Mouse (Mus musculus) kidney, postnatal 0 days (tissue): Measurements from ENCODE around the gene Col19a1. TPM values are rescaled to one million over a fixed set of nuclear protein-coding genes. Genes with fewer than 3 reads are reported as not detected.

Source experiments
- ATAC-seq: fragments of 200-750 bp; cut with Nextera tagmentation; replicated peaks from 2 replicates; pipeline ENCODE4 v1.8.0; 2017; ENCODE audit warnings: low read depth, moderate number of reproducible peaks, moderate TSS enrichment, moderate library complexity; ENCODE audit not compliant: low FRiP score
- DNase-seq: peaks from one replicate; pipeline ENCODE4 v3.0.0-alpha.2; 2016; ENCODE audit warnings: low spot score
- H3K27ac ChIP-seq: fragments of 300-500 bp; sonication (generic); 2 replicates; pipeline ENCODE4 v1.5.1; 2014; ENCODE audit warnings: mild to moderate bottlenecking
- H3K27me3 ChIP-seq: fragments of 300-500 bp; sonication (generic); 2 replicates; pipeline ENCODE4 v1.6.1; 2014; ENCODE audit warnings: low read length, mixed read lengths; ENCODE audit not compliant: insufficient read depth
- H3K36me3 ChIP-seq: fragments of 300-500 bp; sonication (generic); 2 replicates; pipeline ENCODE4 v1.6.1; 2014; ENCODE audit warnings: low read length, mixed read lengths; ENCODE audit not compliant: insufficient read depth
- H3K4me1 ChIP-seq: fragments of 300-500 bp; sonication (generic); replicated peaks from 2 replicates; pipeline ENCODE4 v1.6.1; 2014; ENCODE audit warnings: antibody characterized with exemption, low read length, mixed read lengths; ENCODE audit not compliant: insufficient read depth
- H3K4me2 ChIP-seq: fragments of 300-500 bp; sonication (generic); 2 replicates; pipeline ENCODE4 v1.6.1; 2014; ENCODE audit warnings: mild to moderate bottlenecking, low read length, moderate library complexity, mixed read lengths
- H3K4me3 ChIP-seq: fragments of 300-500 bp; sonication (generic); replicated peaks from 2 replicates; pipeline ENCODE4 v1.5.1; 2014; ENCODE audit warnings: low read depth, low read length
- H3K9ac ChIP-seq: fragments of 300-500 bp; sonication (generic); 2 replicates; pipeline ENCODE4 v1.6.1; 2014; ENCODE audit warnings: low read depth, low read length
- H3K9me3 ChIP-seq: fragments of 300-500 bp; sonication (generic); replicated peaks from 2 replicates; pipeline ENCODE4 v1.6.1; 2016; ENCODE audit warnings: low read length, inconsistent platforms, mixed read lengths
- CTCF ChIP-seq: IDR thresholded peaks from 2 replicates; pipeline ENCODE4 v1.5.1; 2016; ENCODE audit warnings: antibody characterized with exemption, low read depth, mild to moderate bottlenecking, moderate library complexity
- WGBS: fragments of 180-500 bp; shearing (Covaris S2); extraction: QIAGEN DNeasy Blood & Tissue Kit; methylation state at CpG from one replicate; pipeline ENCODE4 v1.1.7; 2014; 5-methylcytosine and 5-hydroxymethylcytosine counted together
- polyA plus RNA-seq: library from polyadenylated mRNA; unstranded; fragments of >200 nt; fragmentation: Nextera tagmentation; extraction: Ambion mirVana; gene quantifications from 2 replicates; pipeline ENCODE4 v1.2.1, GENCODE M21; 2015

Col19a1 gene
- polyA plus RNA-seq, 1 experiment from 2014 or later, result 0.16 TPM

- H3K4me3 ChIP-seq, result no peak overlapping the region
- no peak overlapping the region for H3K9ac ChIP-seq
- DNase-seq (peak; percentile 19), ATAC-seq (peak; percentile 66)
- no peaks in the 10 kb centered on the region for H3K9me3 ChIP-seq
- H3K4me1 ChIP-seq, result no peaks in the 10 kb centered on the region
- no peak overlapping the region for H3K27ac ChIP-seq
- TF ChIP-seq CTCF, result no peak
- H3K36me3 ChIP-seq, result no peaks in the 10 kb centered on the region
- no peak overlapping the region for H3K4me2 ChIP-seq
- H3K27me3 ChIP-seq, result no peaks in the 10 kb centered on the region
- WGBS, result 11% methylated on average over 6 of the region's 6 CpGs
Measured at GRCm38 (mm10) chr1:24286360-24286759, 300.9 kb downstream of the Col19a1 start.

- DNase-seq (no peak), ATAC-seq (no peak)
- no peak overlapping the region for H3K9ac ChIP-seq
- 68% methylated on average over 3 of the region's 3 CpGs for WGBS
- no peaks in the 10 kb centered on the region for H3K36me3 ChIP-seq
- H3K4me2 ChIP-seq, result no peak overlapping the region
- no peak overlapping the region for H3K27ac ChIP-seq
- TF ChIP-seq CTCF, result no peak
- no peak overlapping the region for H3K4me3 ChIP-seq
- no peaks in the 10 kb centered on the region for H3K27me3 ChIP-seq
- no peaks in the 10 kb centered on the region for H3K4me1 ChIP-seq
- no peaks in the 10 kb centered on the region for H3K9me3 ChIP-seq
Measured at GRCm38 (mm10) chr1:24267022-24267421, 320.2 kb downstream of the Col19a1 start.

GRCm38 (mm10) chr1:24261181-24261580 is 326.1 kb downstream of the Col19a1 start:
- H3K9me3 ChIP-seq, result no peaks in the 10 kb centered on the region
- H3K27me3 ChIP-seq, result no peaks in the 10 kb centered on the region
- ATAC-seq, result no peak
- TF ChIP-seq CTCF, result peak; percentile 20; the same call in 1 of the 2 replicates
- H3K9ac ChIP-seq, result no peak overlapping the region
- H3K27ac ChIP-seq, result no peak overlapping the region
- no peaks in the 10 kb centered on the region for H3K4me1 ChIP-seq
- H3K4me3 ChIP-seq, result no peak overlapping the region
- H3K36me3 ChIP-seq, result no peaks in the 10 kb centered on the region
- DNase-seq, result no peak
- H3K4me2 ChIP-seq, result no peak overlapping the region

GRCm38 (mm10) chr1:24259419-24259818 is 327.9 kb downstream of the Col19a1 start:
- H3K27me3 ChIP-seq, result no peaks in the 10 kb centered on the region
- TF ChIP-seq CTCF, result no peak
- no peak overlapping the region for H3K4me3 ChIP-seq
- ATAC-seq (no peak), DNase-seq (no peak)
- H3K36me3 ChIP-seq, result no peaks in the 10 kb centered on the region
- H3K27ac ChIP-seq, result no peak overlapping the region
- no peak overlapping the region for H3K9ac ChIP-seq
- H3K9me3 ChIP-seq, result no peaks in the 10 kb centered on the region
- H3K4me1 ChIP-seq, result no peaks in the 10 kb centered on the region
- H3K4me2 ChIP-seq, result no peak overlapping the region
- 29% methylated on average over 6 of the region's 6 CpGs for WGBS

- ATAC-seq (no peak), DNase-seq (no peak)
- H3K4me2 ChIP-seq, result no peak overlapping the region
- WGBS, result 74% methylated on average over 5 of the region's 5 CpGs
- no peaks in the 10 kb centered on the region for H3K4me1 ChIP-seq
- H3K9ac ChIP-seq, result no peak overlapping the region
- H3K27me3 ChIP-seq, result no peaks in the 10 kb centered on the region
- no peak overlapping the region for H3K4me3 ChIP-seq
- H3K36me3 ChIP-seq, result no peaks in the 10 kb centered on the region
- no peaks in the 10 kb centered on the region for H3K9me3 ChIP-seq
- H3K27ac ChIP-seq, result no peak overlapping the region
- no peak for TF ChIP-seq CTCF
Measured at GRCm38 (mm10) chr1:24257961-24258360, 329.3 kb downstream of the Col19a1 start.

- peak; percentile 49; the same call in 1 of the 2 replicates for ATAC-seq
- no peak overlapping the region for H3K9ac ChIP-seq
- peak; percentile 96 for TF ChIP-seq CTCF
- peak; percentile 86 for DNase-seq
- H3K27ac ChIP-seq, result no peak overlapping the region
- H3K36me3 ChIP-seq, result no peaks in the 10 kb centered on the region
- no peak overlapping the region for H3K4me3 ChIP-seq
- 56% methylated on average over 3 of the region's 3 CpGs for WGBS
- H3K4me1 ChIP-seq, result no peaks in the 10 kb centered on the region
- no peaks in the 10 kb centered on the region for H3K27me3 ChIP-seq
- H3K9me3 ChIP-seq, result no peaks in the 10 kb centered on the region
- H3K4me2 ChIP-seq, result no peak overlapping the region
Measured at GRCm38 (mm10) chr1:24249105-24249664, 338.1 kb downstream of the Col19a1 start.
